Comparison of ENCODE assay signal across 8 mouse cellular contexts in the genomic region with DNA sequence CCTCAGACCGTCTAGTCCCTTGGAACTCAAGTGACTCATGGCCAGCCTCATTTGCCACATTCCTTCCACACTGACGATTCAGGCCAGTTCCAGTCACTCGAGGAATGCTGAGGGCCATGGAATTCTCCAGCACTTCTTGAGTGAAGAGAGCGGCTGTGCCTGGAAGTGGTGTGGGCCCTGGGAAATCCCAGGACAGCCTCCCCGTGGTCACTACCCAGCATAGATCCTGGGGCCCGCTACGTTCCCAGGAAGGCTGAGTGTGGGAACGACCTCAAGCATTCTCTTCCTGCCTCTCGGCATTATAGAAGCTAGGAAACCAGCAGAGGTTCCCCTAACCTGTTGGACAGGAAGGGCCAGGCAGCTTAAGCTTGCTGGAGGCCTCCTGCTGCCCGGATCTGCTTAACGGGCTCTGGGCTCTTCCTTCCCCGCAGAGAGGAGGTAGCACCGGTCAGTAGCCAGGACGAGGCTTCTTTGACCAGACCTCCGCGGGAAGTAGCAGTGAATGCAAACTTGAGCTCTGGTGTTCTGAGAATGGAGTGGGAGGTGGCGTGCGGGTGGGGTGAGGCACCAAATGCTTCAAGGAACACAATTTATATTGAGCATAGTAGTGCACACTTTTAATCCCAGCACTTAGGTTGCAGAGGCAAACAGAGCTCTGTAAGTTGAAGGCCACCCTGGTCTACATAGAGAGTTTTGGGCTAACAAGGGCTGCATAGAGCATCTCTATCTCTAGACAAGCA.
A peak's percentile ranks its signal among the peaks of the same experiment; 100 is the strongest.
DNase-seq lines count a peak whose midpoint lies in the region; ATAC-seq and TF ChIP-seq lines count a peak whose summit lies in the region.

No protein-coding gene starts in this region.

- peak overlapping the region; percentile 12; the same call in 1 of the 2 replicates for H3K4me3 ChIP-seq in forebrain, embryonic 10.5 days
- H3K4me3 ChIP-seq in forebrain, embryonic 14.5 days (ENCODE audit: low read depth, low read length): no peak overlapping the region
- no peak overlapping the region for H3K4me3 ChIP-seq in heart, embryonic 14.5 days (ENCODE audit: control insufficient read depth in 1 of 2, insufficient read depth in 1 of 2, low read depth in 1 of 2, low read length in 2 of 2)
- no peak overlapping the region for H3K4me3 ChIP-seq in limb, embryonic 14.5 days (replicated peaks; ENCODE audit: low read length)

- H3K9ac ChIP-seq in forebrain, embryonic 14.5 days (ENCODE audit: low read length): no peak overlapping the region
- H3K9ac ChIP-seq in heart, embryonic 14.5 days (ENCODE audit: low read length): peak overlapping the region; percentile 42; the same call in 1 of the 2 replicates
- H3K9ac ChIP-seq in limb, embryonic 14.5 days (ENCODE audit: low read depth, low read length, severe bottlenecking): no peak overlapping the region

- no peak for ATAC-seq in forebrain, embryonic 14.5 days
- ATAC-seq in heart, embryonic 14.5 days (ENCODE audit: insufficient number of reproducible peaks, insufficient read depth, low FRiP score, low read depth): peak; percentile 56; the same call in 1 of the 2 replicates
- ATAC-seq in limb, embryonic 14.5 days (ENCODE audit: low FRiP score, low read depth): peak; percentile 44; the same call in 1 of the 2 replicates

- peaks cover 12% of the 10 kb centered on the region for H3K4me1 ChIP-seq in forebrain, embryonic 10.5 days
- H3K4me1 ChIP-seq in forebrain, embryonic 14.5 days (ENCODE audit: control insufficient read depth, insufficient read depth, low read length): no peaks in the 10 kb centered on the region
- H3K4me1 ChIP-seq in heart, embryonic 14.5 days (ENCODE audit: control insufficient read depth in 2 of 2, insufficient read depth in 2 of 2, low read length in 2 of 2): peaks cover 9 to 13% of the 10 kb centered on the region in 2 experiments
- H3K4me1 ChIP-seq in limb, embryonic 14.5 days (ENCODE audit: control insufficient read depth, insufficient read depth, low read length): peaks cover 3% of the 10 kb centered on the region; the same call in 1 of the 2 replicates

- 15% methylated on average over 18 of the region's 18 CpGs for WGBS in forebrain, embryonic 10.5 days
- WGBS in forebrain, embryonic 14.5 days: 19% methylated on average over 18 of the region's 18 CpGs
- 10% methylated on average over 18 of the region's 18 CpGs for WGBS in heart, embryonic 14.5 days
- 16% methylated on average over 18 of the region's 18 CpGs for WGBS in limb, embryonic 14.5 days

- DNase-seq in forebrain, embryonic 10.5 days (ENCODE audit: extremely low spot score, low spot score): no peak
- DNase-seq in forebrain, embryonic 14.5 days (ENCODE audit: low spot score): no peak
- DNase-seq in MN1 (ENCODE audit: low spot score): peak; percentile 36
- DNase-seq in limb, embryonic 14.5 days (ENCODE audit: low spot score): no peak
- DNase-seq in retina, postnatal 1 day: peak; percentile 23
- DNase-seq in cerebellum, adult 18-20 months: no peak
- no peak for DNase-seq in natural killer cell, adult 2 months (ENCODE audit: low spot score in 2 of 2)

- H3K9me3 ChIP-seq in forebrain, embryonic 10.5 days: no peaks in the 10 kb centered on the region; the same call in 1 of the 2 replicates
- H3K9me3 ChIP-seq in forebrain, embryonic 14.5 days (replicated peaks; ENCODE audit: control insufficient read depth, low read length): no peaks in the 10 kb centered on the region
- H3K9me3 ChIP-seq in heart, embryonic 14.5 days (ENCODE audit: control insufficient read depth, low read length): peaks cover 4% of the 10 kb centered on the region
- no peaks in the 10 kb centered on the region for H3K9me3 ChIP-seq in limb, embryonic 14.5 days (ENCODE audit: control insufficient read depth, low read length)

- H3K27ac ChIP-seq in forebrain, embryonic 10.5 days: peak overlapping the region; percentile 60
- no peak overlapping the region for H3K27ac ChIP-seq in forebrain, embryonic 14.5 days (ENCODE audit: low read depth, low read length)
- H3K27ac ChIP-seq in heart, embryonic 14.5 days (replicated peaks in 1 of 2; ENCODE audit: control insufficient read depth in 1 of 2, insufficient read depth in 1 of 2, low read depth in 2 of 2, low read length in 2 of 2): peak overlapping the region; percentile 66 to 71
- no peak overlapping the region for H3K27ac ChIP-seq in limb, embryonic 14.5 days (replicated peaks; ENCODE audit: low read depth, low read length)

- no peak overlapping the region for H3K4me2 ChIP-seq in forebrain, embryonic 14.5 days (ENCODE audit: low read length)
- H3K4me2 ChIP-seq in heart, embryonic 14.5 days (ENCODE audit: low read length): peak overlapping the region; percentile 51
- H3K4me2 ChIP-seq in limb, embryonic 14.5 days (replicated peaks; ENCODE audit: low read depth, low read length, severe bottlenecking): peak overlapping the region; percentile 8; the same call in 1 of the 2 replicates

- peaks cover 16% of the 10 kb centered on the region; the same call in 1 of the 2 replicates for H3K27me3 ChIP-seq in forebrain, embryonic 10.5 days (ENCODE audit: poor library complexity, severe bottlenecking)
- no peaks in the 10 kb centered on the region for H3K27me3 ChIP-seq in forebrain, embryonic 14.5 days (replicated peaks; ENCODE audit: control insufficient read depth, insufficient read depth, low read length)
- H3K27me3 ChIP-seq in heart, embryonic 14.5 days (ENCODE audit: control insufficient read depth, insufficient read depth, low read length): no peaks in the 10 kb centered on the region
- no peaks in the 10 kb centered on the region for H3K27me3 ChIP-seq in limb, embryonic 14.5 days (ENCODE audit: control insufficient read depth, insufficient read depth, low read length)

- no peaks in the 10 kb centered on the region for H3K36me3 ChIP-seq in forebrain, embryonic 10.5 days (replicated peaks)
- no peaks in the 10 kb centered on the region for H3K36me3 ChIP-seq in forebrain, embryonic 14.5 days (ENCODE audit: control insufficient read depth, insufficient read depth, low read length)
- H3K36me3 ChIP-seq in heart, embryonic 14.5 days (ENCODE audit: control insufficient read depth, insufficient read depth, low read length): no peaks in the 10 kb centered on the region
- no peaks in the 10 kb centered on the region for H3K36me3 ChIP-seq in limb, embryonic 14.5 days (ENCODE audit: control insufficient read depth, insufficient read depth, low read length)

- no peak for TF ChIP-seq POLR2A in limb, embryonic 14.5 days (IDR thresholded peaks at IDR 0.05; ENCODE audit: borderline replicate concordance, extremely low read depth, insufficient read depth, insufficient read length)

Comparison
In these comparisons a context has a peak if more than half of its experiments do, and no peak if none do; other contexts are left out.
1. H3K27ac ChIP-seq: peak in forebrain, embryonic 10.5 days (single experiment) and heart, embryonic 14.5 days (2 of 2); none in forebrain, embryonic 14.5 days (single experiment) and limb, embryonic 14.5 days (single experiment).
2. DNase-seq: peak in MN1 (single experiment) and retina, postnatal 1 day (single experiment); none in forebrain, embryonic 10.5 days (single experiment), forebrain, embryonic 14.5 days (single experiment), limb, embryonic 14.5 days (single experiment), cerebellum, adult 18-20 months (0 of 2) and natural killer cell, adult 2 months (0 of 2).